Mouse (Mus musculus): ENCODE data around the gene Adh5.

DNA sequence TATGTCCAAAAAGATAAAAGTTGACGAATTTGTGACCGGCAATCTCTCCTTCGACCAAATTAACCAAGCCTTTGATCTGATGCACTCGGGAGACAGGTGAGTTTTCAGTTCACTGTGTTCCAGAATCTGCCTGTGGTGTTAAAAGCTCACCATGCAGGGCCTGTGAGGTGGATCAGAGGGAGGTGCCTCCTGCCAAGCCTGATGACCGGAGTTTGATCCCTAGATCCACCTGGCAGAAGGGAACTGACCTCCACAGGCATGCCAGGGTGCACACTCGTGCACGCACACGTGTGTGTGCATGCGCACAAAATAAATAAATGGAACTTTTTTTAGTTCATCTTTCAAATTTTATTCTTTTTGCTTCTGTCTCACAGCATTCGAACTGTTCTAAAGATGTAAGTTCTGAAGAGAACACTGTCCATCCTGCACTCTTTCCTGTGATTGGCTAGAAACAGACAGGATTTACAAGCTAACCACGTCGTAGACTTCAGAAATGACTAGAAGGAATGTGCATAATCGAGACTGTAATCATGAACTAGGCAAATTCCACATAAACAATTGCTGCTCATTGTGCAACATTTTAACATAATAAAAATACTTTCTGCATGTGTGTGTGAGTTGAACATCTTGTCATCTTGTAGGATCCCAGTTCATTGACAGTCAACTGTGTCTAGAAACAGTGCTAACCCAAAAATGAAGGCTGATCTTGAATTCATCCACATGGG lies 12.0 kb downstream of the Adh5 start:
- no peak for TF ChIP-seq CTCF (conservative IDR thresholded peaks at IDR 0.05; ENCODE audit: low read length)
- no peak for TF ChIP-seq POU5F1 (IDR thresholded peaks at IDR 0.05; ENCODE audit: borderline replicate concordance, low read length)

All from E14TG2a.4 (cell line).